Mouse (Mus musculus) myocyte (in vitro differentiated cells): ENCODE results near the gene Dnajc13.

Experiments
- E2F4 ChIP-seq: IDR thresholded peaks from one replicate; pipeline ENCODE4 v1.6.1; 2011; ENCODE audit warnings: mild to moderate bottlenecking, control low read depth, moderate library complexity; ENCODE audit not compliant: insufficient read depth
- POLR2A ChIP-seq: IDR thresholded peaks from one replicate; pipeline ENCODE4 v1.6.1; 2011; ENCODE audit warnings: low read depth, mild to moderate bottlenecking, control low read depth, moderate library complexity; ENCODE audit not compliant: insufficient read length

GRCm38 (mm10) chr9:104140351-104140750, 122.4 kb downstream of the Dnajc13 start:
- TF ChIP-seq POLR2A: no peak
- TF ChIP-seq E2F4: no peak
